Mouse (Mus musculus): ENCODE results near the gene Nptx1. TPM values are rescaled to one million over a fixed set of nuclear protein-coding genes. Genes with fewer than 3 reads are reported as not detected.

Gene Nptx1
- total RNA-seq, 2 experiments from 2014 or later = 182 to 222 TPM

DNA sequence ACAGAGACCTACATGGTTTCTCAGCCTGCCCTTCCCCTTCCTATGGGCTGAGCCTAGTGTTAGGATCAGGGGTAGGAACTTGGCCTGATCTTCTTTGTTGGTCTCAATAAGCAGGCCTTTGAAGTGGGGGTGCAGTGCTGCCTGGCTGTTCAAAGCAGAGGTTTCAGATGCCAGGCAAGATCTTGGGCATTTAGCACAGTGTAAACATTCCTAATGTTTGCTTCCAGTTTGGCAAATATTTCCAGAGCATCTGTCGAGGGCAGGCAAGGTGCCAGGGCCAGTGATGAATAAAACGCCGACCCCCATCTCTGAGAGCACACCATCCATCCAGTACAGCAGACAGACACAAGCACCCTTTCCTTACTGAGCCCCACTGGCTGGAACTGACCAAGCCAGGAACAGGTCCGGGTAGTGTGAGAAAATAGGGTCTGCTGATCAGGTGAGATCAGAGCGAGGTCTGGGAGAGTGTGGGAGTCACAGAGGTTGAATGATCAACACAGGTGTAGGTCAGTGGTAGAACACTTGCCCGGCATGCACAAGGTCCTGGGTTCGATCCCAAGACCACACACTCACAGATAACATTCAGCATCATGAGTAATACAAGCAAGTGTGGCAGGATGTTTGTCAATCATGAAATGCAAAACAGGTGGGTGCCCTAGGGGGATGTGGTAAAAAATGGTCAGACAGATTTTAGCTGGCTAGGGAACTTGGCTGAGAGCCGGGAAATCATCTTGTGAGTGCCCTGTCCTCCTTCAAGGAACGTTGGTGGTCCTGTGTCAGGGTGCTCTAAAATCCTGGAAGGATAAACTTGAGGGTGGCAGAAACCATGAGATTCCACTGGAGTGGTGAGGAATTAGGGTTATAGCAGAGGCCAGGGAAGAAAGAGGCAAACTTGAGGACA is 5.6 kb upstream of the Nptx1 start:
- intact Hi-C loops (cut with DNase I) = no loop called here
- DNase-seq (ENCODE audit: low spot score in 2 of 2) = no peak

DNA sequence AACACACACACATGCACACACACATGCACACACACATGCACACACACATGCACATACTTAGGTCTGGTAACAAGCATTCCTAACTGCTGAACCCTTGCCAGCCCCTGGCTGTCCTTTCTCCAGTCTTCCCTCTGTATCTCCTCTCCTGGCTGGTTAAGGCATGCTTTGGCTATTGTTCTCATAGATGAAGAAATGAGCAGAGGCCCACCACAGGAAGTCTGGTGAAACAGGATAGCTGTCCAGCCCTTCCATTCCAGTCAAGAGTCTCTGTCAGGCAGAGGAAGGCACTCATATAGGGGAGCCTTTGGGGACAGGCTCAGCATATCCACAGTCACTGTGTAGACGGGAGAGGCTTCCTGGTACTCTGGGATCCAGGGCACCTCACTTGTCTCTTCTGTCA is 4.7 kb upstream of the Nptx1 start:
- DNase-seq (ENCODE audit: low spot score in 2 of 2) = no peak
- intact Hi-C loops (cut with DNase I) = no loop called here

DNA sequence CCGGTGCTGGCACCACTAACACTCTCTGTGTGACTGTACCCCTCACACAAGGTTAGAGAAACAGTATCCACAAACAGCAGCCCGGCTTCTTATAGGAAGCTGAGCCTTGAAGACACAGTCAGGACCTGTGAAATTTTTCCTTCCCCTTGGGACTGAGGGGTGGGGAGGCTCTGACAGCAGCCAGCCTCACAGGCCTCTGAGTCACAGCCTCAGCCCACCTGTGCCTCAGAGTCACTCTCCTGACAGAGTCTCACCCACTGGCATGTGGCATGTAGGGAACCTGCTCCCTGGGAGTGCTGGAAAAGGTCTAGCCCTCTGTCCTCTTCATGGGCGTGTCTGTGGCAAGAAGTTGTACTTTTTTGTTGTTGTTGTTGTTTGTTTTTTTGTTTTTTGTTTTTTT is 3.9 kb upstream of the Nptx1 start:
- no peak for DNase-seq (ENCODE audit: low spot score in 2 of 2)
- intact Hi-C loops (cut with DNase I) = no loop called here

DNA sequence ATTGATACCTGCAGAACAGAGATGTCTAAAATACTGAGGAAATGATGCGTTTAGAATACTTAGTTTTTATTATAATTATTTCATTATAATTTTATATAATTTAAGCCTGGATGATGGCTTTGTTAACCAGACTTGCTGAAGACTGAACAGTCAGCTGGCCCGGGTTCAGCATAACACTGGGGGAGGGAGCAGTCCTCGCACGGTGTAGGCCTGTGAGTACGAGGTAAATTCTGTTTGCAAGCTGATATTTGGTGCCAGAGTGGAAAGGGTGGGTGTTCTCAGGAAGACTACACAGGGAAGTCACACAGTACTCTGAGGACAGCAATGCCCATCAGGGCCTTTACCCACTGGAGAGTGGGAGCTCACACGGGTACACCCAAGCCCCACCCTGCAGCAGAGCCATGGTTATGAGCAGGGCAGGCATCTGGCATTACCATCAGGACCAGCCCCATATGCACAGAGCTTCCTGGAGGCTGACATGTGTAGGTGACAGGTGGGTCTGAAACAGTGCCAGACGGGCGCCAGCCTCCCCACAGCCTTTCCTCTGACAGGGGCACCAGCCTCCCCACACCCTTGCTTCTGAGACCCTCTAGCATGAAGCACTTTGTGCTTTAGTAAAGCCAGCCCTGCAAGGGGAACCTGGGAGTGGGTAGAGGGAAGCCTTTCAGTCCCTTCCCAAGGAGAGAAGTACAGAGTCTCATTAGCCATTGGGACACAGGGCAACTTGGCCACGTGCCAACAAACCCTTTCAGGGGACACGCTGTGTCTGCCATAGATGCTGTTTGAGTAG is 3.2 kb upstream of the Nptx1 start:
- DNase-seq (ENCODE audit: low spot score in 2 of 2) = peak in 1 of 2 experiments; percentile 20
- intact Hi-C loops (cut with DNase I) = no loop called here

DNA sequence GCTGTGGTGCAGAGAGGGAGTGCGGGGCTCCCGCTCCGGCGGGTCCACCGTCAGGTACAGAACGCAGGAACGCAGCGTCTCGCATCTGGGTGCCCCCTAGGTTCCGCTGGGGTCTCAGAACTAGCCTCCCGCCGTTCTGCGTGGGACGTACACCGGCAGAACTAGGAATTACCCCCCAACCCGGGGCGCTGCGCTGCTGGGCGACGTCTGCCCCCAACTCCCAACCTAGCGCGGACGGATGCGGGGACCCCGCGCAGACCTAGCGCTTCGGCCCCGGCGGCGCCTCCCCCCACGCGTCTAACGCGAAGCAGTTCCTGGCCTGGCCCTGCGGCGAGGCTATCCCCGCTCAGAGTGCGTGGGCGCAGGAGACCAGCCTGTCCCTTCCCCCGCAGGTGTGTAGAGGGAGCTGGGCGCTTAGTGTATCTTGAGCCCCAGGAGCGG is 1.8 kb upstream of the Nptx1 start:
- intact Hi-C loops (cut with DNase I) = loop anchor here (2.0 to 5.0 kb wide), 4 partner anchors 42 to 308 kb away; partner anchors contain the start of gene Rptor
- DNase-seq (ENCODE audit: low spot score in 2 of 2) = peak in 1 of 2 experiments; percentile 33

DNA sequence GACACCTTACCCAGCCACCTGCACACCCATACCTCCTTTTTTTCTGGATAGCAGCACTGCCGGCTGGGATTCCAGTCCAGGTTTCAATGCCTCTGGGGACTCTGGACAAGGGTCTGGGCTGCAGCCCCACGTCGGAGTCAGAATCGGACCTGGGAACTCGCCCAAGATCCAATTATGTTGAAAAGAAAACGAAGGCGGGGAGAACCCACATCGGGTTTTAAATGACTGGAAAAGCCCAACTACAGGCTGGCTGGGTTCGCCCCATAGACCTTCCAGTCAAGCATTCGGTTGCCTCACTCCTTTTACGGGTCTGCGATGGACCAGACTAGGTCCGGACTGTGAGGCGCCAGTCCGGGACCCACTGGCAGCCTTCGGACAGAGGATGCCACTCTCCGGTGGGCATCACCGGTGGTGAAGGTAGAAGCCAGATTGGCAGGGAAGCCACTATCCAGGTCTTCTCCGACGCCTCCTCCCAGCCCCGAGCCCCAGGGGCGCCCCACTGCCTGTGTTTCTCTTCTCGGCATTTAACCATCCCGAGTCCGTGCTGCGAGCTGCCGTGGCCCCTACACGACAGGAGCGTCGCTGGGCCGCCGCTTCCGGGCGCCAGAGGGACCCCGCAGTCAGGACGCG is 1.3 kb upstream of the Nptx1 start:
- DNase-seq (ENCODE audit: low spot score in 2 of 2) = peak in 1 of 2 experiments; percentile 46
- intact Hi-C loops (cut with DNase I) = loop anchor here (2.0 to 5.0 kb wide), 4 partner anchors 42 to 308 kb away; partner anchors contain the start of gene Rptor

DNA sequence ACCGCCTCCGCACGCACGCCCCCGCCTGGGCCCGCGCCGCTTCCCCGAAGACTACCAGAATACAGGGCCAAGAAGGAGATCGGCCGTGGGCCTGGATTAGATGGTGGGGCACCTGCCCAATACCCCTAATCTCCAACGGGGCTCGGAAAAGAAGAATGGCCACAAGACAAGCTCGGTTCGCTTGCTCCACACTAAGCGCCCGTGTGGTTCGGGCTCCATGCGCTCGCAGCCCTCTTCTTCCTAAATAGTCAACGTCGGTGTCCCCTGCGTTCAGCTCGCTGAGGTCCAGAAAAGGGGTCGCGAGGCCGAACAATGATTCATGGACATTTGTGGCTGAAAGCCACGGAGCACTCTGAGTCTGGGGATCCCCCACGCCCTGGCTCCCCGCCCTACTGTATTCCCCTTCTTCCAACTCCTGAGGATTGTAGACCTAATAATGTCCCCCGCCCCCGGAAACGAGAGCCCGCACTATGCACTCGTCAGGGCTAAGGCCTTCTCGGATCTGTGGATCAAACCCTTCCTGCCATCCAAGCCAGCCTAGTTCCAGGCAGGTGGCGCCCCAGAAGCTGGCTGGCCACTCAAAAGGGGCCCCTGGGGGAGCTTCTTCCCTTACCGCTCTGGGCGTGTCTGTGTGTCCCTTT is 518 bp upstream of the Nptx1 start:
- intact Hi-C loops (cut with DNase I) = loop anchor here (1.0 to 5.0 kb wide), 6 partner anchors 33 to 309 kb away; partner anchors contain the start of gene Rptor
- peak in 1 of 2 experiments; percentile 47 for DNase-seq (ENCODE audit: low spot score in 2 of 2)

DNA sequence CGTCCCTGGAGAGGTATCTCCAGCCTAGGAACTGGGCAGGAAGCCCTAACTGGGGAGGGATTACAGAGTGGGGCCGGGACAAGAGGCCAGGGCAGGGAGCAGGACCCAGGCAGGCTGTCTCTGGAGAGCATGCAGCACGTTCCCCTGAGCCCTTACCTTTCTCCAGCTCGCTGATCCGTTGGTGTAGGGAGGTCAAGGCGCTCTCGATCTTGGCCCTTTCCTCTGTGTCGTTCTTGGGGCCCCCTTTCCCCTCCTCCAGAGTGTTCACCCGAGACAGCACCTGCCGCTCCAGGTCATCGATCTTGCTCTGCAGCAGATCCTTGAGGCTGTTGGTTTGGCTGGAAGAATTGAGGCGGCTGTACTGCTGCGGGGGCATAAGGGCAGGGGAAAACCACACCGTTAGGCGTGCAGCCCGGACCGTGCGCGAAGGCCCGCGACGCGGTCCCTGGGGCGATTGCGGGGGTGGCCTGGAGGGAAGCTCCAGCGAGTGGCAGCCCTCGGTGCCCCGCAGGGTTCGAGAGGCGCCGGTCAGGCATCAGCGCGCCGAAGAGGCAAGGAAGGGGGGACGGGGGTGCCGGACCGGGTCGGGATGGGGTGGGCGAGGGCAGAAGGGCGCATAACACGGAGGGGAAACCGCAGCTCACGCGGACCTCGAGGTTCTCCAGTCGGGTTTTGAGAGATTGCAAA is 914 bp downstream of the Nptx1 start:
- DNase-seq (ENCODE audit: low spot score in 2 of 2) = no peak
- intact Hi-C loops (cut with DNase I) = loop anchor here (1.0 to 5.0 kb wide), 5 partner anchors 31 to 311 kb away; no protein-coding TSS in a partner anchor

DNA sequence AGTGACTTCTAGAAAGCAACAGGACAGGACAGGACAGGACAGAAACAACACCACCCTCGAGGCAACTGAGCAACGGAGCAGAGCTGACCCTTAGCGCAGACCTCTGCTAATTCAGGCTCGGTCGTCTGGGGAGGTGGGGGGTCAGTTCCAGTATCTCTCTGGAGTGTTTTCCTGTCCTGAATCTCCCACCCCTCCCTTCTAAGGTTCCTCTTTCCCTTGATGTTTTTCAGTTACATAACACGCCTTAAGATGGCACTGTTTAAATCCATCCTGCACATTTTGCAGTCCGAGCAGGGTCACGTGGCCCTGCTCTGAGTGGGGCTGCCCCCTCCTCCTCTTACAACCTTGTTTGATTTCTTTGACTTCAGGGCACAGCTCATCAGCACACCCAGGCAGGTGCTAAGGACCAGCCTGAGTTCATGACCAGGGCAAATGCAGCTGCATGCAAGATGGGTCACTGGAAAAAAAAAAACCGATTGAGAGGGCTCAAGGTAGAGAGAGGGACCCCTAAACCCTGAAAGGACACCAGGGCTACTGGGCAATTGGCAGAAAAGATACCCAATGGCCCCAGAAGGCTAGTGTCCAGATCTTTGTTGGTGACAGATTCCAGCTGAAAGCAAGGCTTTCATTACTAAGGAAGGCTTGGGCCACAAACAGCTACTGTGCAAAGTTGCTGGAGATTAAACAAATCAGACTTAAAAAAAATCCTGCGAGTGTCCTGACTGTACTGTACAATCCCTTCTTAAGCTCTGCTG is 1.6 kb downstream of the Nptx1 start:
- intact Hi-C loops (cut with DNase I) = loop anchor here (5.0 kb wide), 3 partner anchors 39 to 311 kb away; no protein-coding TSS in a partner anchor

DNA sequence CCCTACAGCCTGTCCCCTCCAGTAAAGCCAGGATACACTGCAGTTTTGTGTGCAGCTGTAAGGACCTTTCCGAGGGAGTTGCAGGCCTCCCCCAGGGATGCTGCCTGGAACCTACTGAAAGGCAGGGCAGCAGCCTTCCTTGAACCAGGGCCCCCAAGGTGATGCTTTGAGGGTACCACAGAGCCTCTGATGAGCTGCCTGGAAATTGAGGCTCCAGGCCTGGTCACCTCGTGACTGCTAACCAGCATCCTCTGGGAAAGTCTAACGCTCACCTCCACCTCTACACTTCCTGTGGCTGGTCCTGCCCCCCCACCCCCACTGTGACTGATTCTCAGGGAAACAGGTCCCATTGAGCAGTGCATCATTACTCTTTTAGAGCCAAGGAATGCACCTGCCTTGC is 2.3 kb downstream of the Nptx1 start:
- no peak for DNase-seq (ENCODE audit: low spot score in 2 of 2)
- intact Hi-C loops (cut with DNase I) = loop anchor here (5.0 kb wide), 3 partner anchors 38 to 312 kb away; no protein-coding TSS in a partner anchor

More for the DNA sequence above, 1.6 kb downstream of the Nptx1 start:
- DNase-seq (ENCODE audit: low spot score in 2 of 2) = peak in 1 of 2 experiments; percentile 61

DNA sequence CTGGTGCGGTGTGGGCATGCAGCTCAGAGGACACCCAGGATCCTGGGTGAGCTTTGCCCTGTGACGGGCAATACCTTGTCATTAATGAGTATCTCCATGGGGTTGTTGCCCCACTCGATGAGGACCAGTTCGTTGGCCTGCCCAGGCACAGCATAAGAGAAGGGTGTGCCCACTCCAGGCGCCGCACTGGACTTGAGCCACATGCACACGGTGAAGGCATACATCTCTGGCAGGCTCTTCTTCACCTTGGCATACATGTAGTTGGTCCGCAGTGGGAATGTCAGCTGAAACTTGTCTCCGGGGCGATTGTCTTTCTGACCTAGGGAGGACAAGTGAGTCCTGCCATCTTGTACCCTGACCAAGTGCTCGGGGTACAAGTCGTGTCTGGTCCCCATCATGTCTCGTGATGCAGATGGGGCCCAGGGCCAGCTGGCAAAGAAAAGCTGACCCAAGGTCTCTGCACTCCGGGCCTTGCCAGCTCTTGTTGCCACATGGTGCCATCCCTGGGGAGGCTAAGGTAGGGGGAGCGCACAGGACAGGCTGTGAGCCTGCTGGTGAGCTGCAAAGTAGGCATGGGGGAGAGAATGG is 2.9 kb downstream of the Nptx1 start:
- intact Hi-C loops (cut with DNase I) = loop anchor here (5.0 kb wide), 3 partner anchors 37 to 313 kb away; no protein-coding TSS in a partner anchor
- DNase-seq (ENCODE audit: low spot score in 2 of 2) = no peak

DNA sequence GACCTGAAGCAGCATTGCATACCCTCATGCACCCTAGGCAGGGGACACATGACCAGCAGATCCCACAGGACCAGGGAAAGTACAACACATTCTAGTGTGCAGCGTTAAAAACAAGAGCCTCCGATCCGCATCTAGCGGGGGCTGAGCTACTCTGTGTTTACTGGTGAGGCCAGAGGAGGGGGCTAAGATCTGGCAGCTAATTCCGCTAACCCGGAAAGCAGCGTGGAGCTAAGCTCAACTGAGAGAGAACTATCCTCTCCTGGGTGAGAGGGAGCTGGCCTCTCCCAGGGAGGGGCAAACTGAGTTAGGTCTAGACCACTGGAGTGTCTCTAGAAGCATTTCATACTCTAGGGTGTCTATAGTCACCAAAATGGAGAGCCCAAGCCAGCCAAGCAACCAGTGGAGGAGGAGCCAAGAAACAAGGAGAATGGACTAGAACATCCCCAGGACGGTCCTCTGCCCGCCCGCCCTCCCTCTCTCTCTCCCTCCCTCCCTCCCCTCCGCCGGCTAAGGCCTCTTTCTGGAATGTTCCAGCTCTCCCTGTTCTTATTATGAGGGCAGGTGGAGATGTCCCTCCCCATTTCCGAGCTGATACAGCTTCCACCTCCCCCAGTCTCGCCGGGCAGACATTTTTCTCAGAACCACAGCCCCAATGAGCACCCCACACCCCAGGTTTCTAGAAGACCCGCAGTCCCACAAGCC is 3.6 kb downstream of the Nptx1 start:
- no peak for DNase-seq (ENCODE audit: low spot score in 2 of 2)
- intact Hi-C loops (cut with DNase I) = no loop called here

DNA sequence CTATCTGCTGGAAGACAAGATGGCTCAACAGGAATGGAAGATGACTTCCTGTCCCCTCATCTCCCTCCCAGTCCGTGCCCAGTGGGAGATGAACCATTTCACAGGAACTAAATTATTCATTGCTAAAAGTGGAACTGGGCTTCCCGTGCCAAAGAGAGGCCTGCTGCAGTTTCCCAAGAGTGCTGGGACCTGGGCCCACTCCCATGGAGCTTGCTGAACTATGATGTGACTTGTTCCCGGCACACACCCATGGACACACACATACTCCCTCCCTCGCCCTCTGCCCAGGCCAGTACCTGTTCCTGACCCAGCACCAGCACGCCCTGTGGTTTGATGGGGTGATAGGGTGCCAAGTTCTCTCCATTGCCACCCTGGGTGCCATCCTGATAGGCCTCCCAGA is 4.7 kb downstream of the Nptx1 start:
- intact Hi-C loops (cut with DNase I) = no loop called here
- DNase-seq (ENCODE audit: low spot score in 2 of 2) = peak in 1 of 2 experiments; percentile 36

DNA sequence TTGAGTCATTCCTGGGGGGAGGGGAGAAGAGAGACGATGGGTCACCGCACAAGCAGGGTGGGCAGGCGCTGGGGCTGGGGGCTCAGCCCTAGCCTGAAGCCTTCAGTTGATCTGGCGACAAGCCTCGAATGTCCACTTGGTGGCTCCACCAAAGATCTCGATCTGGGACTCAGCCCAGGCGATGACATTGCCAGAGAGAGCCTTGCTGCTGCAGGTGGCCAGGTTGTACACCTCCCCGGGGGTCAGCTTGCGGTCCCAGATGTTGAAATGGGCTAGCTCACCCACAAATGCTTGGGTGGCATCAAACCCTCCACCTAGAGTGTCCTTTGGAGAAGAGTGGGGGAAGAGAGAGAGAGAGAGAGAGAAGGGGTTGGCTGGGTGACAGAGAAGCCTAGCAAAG is 5.2 kb downstream of the Nptx1 start:
- DNase-seq (ENCODE audit: low spot score in 2 of 2) = no peak
- intact Hi-C loops (cut with DNase I) = no loop called here

DNA sequence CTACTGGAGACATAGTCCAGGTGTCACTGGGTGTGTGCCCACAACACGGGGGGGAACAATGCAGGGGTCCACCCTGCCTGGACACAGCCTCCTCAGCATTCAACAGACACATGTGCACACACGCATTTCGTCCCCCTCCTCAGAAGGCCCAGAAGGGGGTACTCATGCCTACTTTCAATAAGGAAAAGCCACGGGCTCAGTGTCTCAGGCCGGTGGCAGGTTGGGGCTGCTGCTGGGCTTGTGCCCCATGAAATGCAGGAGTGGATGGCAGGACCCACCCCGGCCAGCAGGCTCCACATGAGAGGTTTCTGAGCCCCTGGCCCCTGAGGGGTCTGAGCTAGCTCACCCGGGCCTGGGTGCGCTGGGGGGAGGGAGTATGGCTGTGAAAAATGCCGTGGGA is 6.5 kb downstream of the Nptx1 start:
- intact Hi-C loops (cut with DNase I) = no loop called here
- DNase-seq (ENCODE audit: low spot score in 2 of 2) = no peak

DNA sequence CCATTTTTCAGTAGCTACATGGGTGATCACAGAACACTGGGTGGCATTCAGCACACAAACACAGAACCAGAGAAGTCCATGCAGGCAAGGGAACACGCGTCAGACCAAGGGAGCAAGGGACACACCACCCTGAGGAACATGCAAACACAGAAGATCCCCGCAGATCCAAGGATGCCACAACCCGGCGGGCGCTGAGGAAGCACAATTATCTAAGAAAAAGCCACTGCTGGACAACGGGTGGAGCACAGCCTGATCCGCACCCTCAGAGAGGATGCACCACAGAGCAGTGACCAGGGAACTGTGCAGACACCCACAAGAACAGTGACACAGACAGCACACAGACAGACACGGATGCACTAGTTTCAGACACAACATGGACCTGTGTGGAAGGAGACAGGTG is 7.0 kb downstream of the Nptx1 start:
- intact Hi-C loops (cut with DNase I) = no loop called here
- no peak for DNase-seq (ENCODE audit: low spot score in 2 of 2)

DNA sequence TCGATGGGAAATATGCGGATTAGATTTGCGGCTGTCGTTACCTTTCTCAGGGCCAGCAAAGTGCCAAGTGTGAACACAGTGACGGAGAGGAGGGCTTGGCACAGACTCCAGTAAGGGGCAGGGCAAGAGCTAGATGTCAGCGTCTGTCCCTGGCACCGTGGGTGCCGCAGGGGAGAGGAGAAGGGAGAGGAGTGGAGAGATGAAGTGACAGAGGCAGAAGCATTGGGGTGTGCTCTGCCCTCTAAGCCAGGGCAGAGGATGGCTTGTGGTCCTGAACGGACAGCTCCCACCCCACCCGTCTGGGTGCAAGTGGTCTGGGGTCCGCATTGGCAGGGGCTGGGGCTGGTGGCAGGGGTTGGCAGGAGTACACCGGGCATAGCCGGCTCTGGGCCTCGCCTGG is 7.6 kb downstream of the Nptx1 start:
- no peak for DNase-seq (ENCODE audit: low spot score in 2 of 2)
- intact Hi-C loops (cut with DNase I) = no loop called here

All from left cerebral cortex, postnatal 25 days (tissue).